Mouse (Mus musculus) right cerebral cortex, adult 2 months (tissue): ENCODE measurements around the gene Ptpre.
A peak's percentile ranks its signal among the peaks of the same experiment; 100 is the strongest.
"Not testable (repeated sequence)": the region's sequence is repeated elsewhere in the genome, so short reads cannot be mapped to it uniquely, and the experiment has no call there.

Experiments
- DNase-seq, 2 experiments: peaks; one replicate each; pipeline ENCODE4 v3.0.0; 2021 to 2022; ENCODE audit warnings: low spot score in 2 of 2

Gene Ptpre

GRCm38 (mm10) chr7:135641698-135642507, 104.6 kb downstream of the Ptpre start:
- peak; percentile 78 to 84 for DNase-seq

GRCm38 (mm10) chr7:135644452-135644851, 107.2 kb downstream of the Ptpre start:
- no peak for DNase-seq

GRCm38 (mm10) chr7:135646976-135647375, 109.7 kb downstream of the Ptpre start:
- DNase-seq, result no peak

GRCm38 (mm10) chr7:135648821-135649220, 111.5 kb downstream of the Ptpre start:
- DNase-seq, result no peak

GRCm38 (mm10) chr7:135649306-135649705, 112.0 kb downstream of the Ptpre start:
- DNase-seq, result no peak

GRCm38 (mm10) chr7:135650061-135650460, 112.8 kb downstream of the Ptpre start:
- DNase-seq, result no peak

GRCm38 (mm10) chr7:135651831-135652511, 114.7 kb downstream of the Ptpre start:
- no peak for DNase-seq

- DNase-seq, result no peak
Measured at GRCm38 (mm10) chr7:135652781-135653180, 115.5 kb downstream of the Ptpre start.

GRCm38 (mm10) chr7:135653601-135654000, 116.3 kb downstream of the Ptpre start:
- no peak for DNase-seq

GRCm38 (mm10) chr7:135654288-135654687, 117.0 kb downstream of the Ptpre start:
- DNase-seq, result no peak

- no peak for DNase-seq
Measured at GRCm38 (mm10) chr7:135655113-135655512, 117.8 kb downstream of the Ptpre start.

GRCm38 (mm10) chr7:135658150-135658549, 120.9 kb downstream of the Ptpre start:
- DNase-seq, result no peak

GRCm38 (mm10) chr7:135659314-135659935, 122.1 kb downstream of the Ptpre start:
- no peak for DNase-seq

GRCm38 (mm10) chr7:135660314-135660713, 123.0 kb downstream of the Ptpre start:
- no peak for DNase-seq

GRCm38 (mm10) chr7:135664211-135664610, 126.9 kb downstream of the Ptpre start:
- DNase-seq, result no peak

- DNase-seq, result no peak
Measured at GRCm38 (mm10) chr7:135666314-135666713, 129.0 kb downstream of the Ptpre start.

GRCm38 (mm10) chr7:135668852-135669739, 131.8 kb downstream of the Ptpre start:
- DNase-seq, result peak; percentile 65 to 75

- no peak for DNase-seq
Measured at GRCm38 (mm10) chr7:135673576-135673975, 136.3 kb downstream of the Ptpre start.

GRCm38 (mm10) chr7:135676722-135677121, 139.4 kb downstream of the Ptpre start:
- DNase-seq, result no peak

- peak in 1 of 2 experiments; percentile 14 for DNase-seq
Measured at GRCm38 (mm10) chr7:135680334-135680733, 143.1 kb downstream of the Ptpre start.

- not testable (repeated sequence) for DNase-seq
Measured at GRCm38 (mm10) chr7:135684098-135684497, 146.8 kb downstream of the Ptpre start.

- DNase-seq, result no peak
Measured at GRCm38 (mm10) chr7:135684938-135685337, 147.7 kb downstream of the Ptpre start.
